Mouse (Mus musculus) lung, postnatal 0 days (tissue): ENCODE results near the gene Speer1. TPM values are rescaled to one million over a fixed set of nuclear protein-coding genes. Genes with fewer than 3 reads are reported as not detected.
"Not testable (repeated sequence)": the region's sequence is repeated elsewhere in the genome, so short reads cannot be mapped to it uniquely, and the experiment has no call there.

Experiments
- ATAC-seq: fragments of 200-750 bp; cut with Nextera tagmentation; 2 replicates; pipeline ENCODE4 v1.8.0; 2017; ENCODE audit warnings: moderate library complexity
- DNase-seq: peaks from one replicate; pipeline ENCODE4 v3.0.0-alpha.2; 2016; ENCODE audit warnings: low spot score
- H3K27ac ChIP-seq: fragments of 300-500 bp; sonication (generic); 2 replicates; pipeline ENCODE4 v1.5.1; 2014; ENCODE audit warnings: antibody characterized with exemption, mild to moderate bottlenecking, low read length, mixed read lengths
- H3K27me3 ChIP-seq: fragments of 300-500 bp; sonication (generic); replicated peaks from 2 replicates; pipeline ENCODE4 v1.6.1; 2014; ENCODE audit warnings: low read length, mixed read lengths; ENCODE audit not compliant: insufficient read depth
- H3K36me3 ChIP-seq: fragments of 300-500 bp; sonication (generic); 2 replicates; pipeline ENCODE4 v1.6.1; 2014; ENCODE audit warnings: low read length, mixed read lengths; ENCODE audit not compliant: insufficient read depth
- H3K4me1 ChIP-seq: fragments of 300-500 bp; sonication (generic); 2 replicates; pipeline ENCODE4 v1.6.1; 2014; ENCODE audit warnings: antibody characterized with exemption, low read depth, low read length, mixed read lengths; ENCODE audit not compliant: insufficient read depth
- H3K4me2 ChIP-seq: fragments of 300-500 bp; sonication (generic); replicated peaks from 2 replicates; pipeline ENCODE4 v1.6.1; 2014; ENCODE audit warnings: low read depth, mild to moderate bottlenecking, low read length, moderate library complexity, mixed read lengths
- H3K4me3 ChIP-seq: fragments of 300-500 bp; sonication (generic); 2 replicates; pipeline ENCODE4 v1.5.1; 2014; ENCODE audit warnings: low read depth, low read length
- H3K9ac ChIP-seq: fragments of 300-500 bp; sonication (generic); replicated peaks from 2 replicates; pipeline ENCODE4 v1.6.1; 2014; ENCODE audit warnings: low read depth, mild to moderate bottlenecking
- H3K9me3 ChIP-seq: fragments of 300-500 bp; sonication (generic); 2 replicates; pipeline ENCODE4 v1.6.1; 2016; ENCODE audit warnings: low read length, mixed read lengths
- WGBS: fragments of 180-500 bp; shearing (Covaris S2); extraction: QIAGEN DNeasy Blood & Tissue Kit; methylation state at CpG from one replicate; pipeline ENCODE4 v1.1.7; 2014; 5-methylcytosine and 5-hydroxymethylcytosine counted together
- polyA plus RNA-seq: library from polyadenylated mRNA; unstranded; fragments of >200 nt; fragmentation: Nextera tagmentation; extraction: Ambion mirVana; gene quantifications from 2 replicates; pipeline ENCODE4 v1.2.1, GENCODE M21; 2015

Gene Speer1
- polyA plus RNA-seq, result not detected in 2 replicates

DNA sequence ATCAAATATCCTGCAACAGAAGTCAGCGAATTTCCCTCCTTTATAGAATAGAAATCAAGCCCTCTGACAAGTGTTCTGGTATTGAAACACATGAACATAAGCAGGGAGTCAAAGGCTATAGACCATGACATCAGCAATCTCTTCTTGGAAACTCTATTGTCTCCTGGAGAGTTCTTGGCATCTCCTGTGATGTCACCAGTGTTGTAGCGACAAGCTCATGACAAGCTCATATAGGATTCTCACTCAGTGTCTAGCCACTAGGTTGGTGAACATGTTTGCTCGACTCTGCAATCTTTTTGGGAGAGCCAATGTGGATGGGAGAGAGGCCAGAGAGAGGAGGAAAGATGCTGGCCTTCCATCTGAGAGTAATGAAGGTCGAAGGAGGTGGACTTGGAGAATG, at the start of gene Speer1:
Gene Speer1, plus strand, starts transcription at position 301 of the 400 bp plus-strand sequence.
- not testable (repeated sequence) for H3K4me1 ChIP-seq, H3K27me3 ChIP-seq, H3K4me3 ChIP-seq, H3K9me3 ChIP-seq, ATAC-seq, H3K36me3 ChIP-seq, DNase-seq, H3K4me2 ChIP-seq, H3K27ac ChIP-seq, H3K9ac ChIP-seq
- WGBS, result 36% methylated on average over 1 of the region's 4 CpGs

Other genes starting within 250 kb of the Speer1 start
- not detected in 2 replicates for gene Gm8879, start 213.9 kb upstream of the Speer1 start, polyA plus RNA-seq
- gene Gm5861, start 158.4 kb upstream of the Speer1 start, polyA plus RNA-seq, result not detected in 2 replicates
- gene Gm8890, start 85.5 kb upstream of the Speer1 start, polyA plus RNA-seq, result not detected in 2 replicates
- not detected in 2 replicates for gene Gm8897, start 74.9 kb downstream of the Speer1 start, polyA plus RNA-seq
- gene Gm8906, start 161.2 kb downstream of the Speer1 start, polyA plus RNA-seq, result not detected in 2 replicates